Mouse (Mus musculus) heart, adult 2 months (tissue): ENCODE data around the gene Aicda.

Experiments used
- CTCF ChIP-seq: fragments of 200-600 bp; IDR thresholded peaks from 2 replicates; pipeline ENCODE4 v1.8.1; 2022; ENCODE audit warnings: antibody characterized with exemption, mild to moderate bottlenecking, moderate library complexity
- EP300 ChIP-seq: fragments of 200-500 bp; IDR thresholded peaks from 2 replicates; pipeline ENCODE4 v1.6.1; 2011; ENCODE audit warnings: low read depth, low read length, control low read depth; ENCODE audit not compliant: insufficient read depth

- TF ChIP-seq CTCF (no peak), EP300 (no peak)
These were observed 16.2 kb downstream of the Aicda start for GRCm38 (mm10) chr6:122569762-122570161.
